Mouse (Mus musculus): ENCODE measurements around the gene Tmem242.

Gene Tmem242

DNA sequence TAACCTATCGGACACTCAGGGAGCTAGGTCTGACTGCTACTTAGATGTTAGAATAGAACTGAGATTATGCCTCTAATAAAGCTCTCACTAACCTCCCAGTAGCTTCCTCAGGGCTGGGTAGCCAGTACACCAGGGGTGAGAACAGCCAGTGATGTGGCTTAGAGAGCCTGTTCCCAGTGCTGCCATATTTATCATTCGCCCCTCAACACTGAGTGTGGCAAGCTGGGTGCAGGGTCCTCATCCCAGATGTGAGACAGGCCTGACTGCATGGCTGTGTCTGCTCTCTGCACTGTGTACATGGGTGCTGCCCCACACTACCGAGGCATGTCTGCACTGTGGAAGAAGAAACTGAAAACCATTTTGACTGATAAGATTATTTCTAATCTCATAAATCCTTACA, 26.0 kb downstream of the Tmem242 start:
- DNase-seq, result no peak

GRCm38 (mm10) chr17:5413350-5413749, 26.7 kb downstream of the Tmem242 start:
- no peak for DNase-seq

DNA sequence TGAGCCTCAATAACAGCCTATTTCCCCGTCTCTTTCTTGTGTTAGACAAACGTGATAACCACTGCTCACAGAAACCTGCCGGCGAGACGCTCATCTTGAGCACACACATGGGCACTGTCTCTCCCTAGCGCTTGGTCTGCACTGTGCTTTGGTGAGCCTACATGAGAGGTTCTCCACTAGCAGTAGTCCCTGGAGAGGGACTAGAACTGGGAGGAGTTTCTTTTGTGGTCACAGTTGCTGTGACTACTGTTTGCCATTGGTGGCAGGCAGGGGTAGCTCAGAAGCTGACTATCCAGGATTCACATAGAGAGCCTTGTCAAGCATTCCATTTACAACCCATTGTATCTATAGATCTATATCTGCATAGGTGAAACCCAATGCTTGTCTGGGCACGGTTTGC, 27.3 kb downstream of the Tmem242 start:
- no peak for DNase-seq

DNA sequence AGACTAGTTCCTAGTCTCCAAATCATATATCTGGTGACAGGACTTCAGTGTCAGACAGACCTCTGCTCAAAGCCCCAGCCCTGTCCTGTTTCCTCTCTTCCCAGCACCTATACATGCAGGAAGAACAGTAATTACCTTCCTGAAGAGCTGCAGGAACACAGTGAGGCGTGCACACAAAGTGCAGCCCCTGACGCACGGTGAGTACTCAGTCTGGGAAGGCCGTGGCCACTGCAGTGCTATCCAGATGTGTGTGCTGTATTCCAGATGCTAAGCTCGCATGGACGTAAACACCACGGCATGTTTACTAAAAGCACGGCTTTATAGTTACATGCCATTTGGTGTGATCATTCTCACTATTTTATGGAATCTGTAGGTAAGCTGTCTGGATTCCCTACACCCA, 27.8 kb downstream of the Tmem242 start:
- no peak for DNase-seq

GRCm38 (mm10) chr17:5411205-5411604, 28.9 kb downstream of the Tmem242 start:
- no peak for DNase-seq

DNA sequence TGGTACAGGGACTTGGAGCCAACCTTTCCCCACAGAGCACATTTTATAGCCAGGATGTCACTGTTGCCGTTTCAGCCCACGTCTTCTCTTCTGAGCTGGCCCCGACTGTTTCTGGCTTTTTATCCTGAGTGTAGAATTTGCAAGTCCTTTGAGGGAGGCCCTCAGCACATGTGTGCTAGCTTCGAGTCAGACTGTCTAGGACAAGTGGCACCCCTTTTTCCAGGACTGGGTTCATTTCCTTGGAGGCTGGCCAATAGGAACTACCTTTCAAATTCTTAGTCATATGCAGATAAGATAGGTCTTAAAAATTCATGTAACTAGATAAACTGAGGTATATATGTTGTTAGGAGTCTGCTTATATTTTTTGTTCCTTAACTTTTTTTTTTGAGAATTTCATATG, 29.7 kb downstream of the Tmem242 start:
- DNase-seq, result no peak

- no peak for DNase-seq
Measured at GRCm38 (mm10) chr17:5407030-5407429, 33.0 kb downstream of the Tmem242 start.

GRCm38 (mm10) chr17:5406566-5406965, 33.5 kb downstream of the Tmem242 start:
- DNase-seq, result peak; percentile 61

GRCm38 (mm10) chr17:5403885-5404284, 36.2 kb downstream of the Tmem242 start:
- DNase-seq, result no peak

DNA sequence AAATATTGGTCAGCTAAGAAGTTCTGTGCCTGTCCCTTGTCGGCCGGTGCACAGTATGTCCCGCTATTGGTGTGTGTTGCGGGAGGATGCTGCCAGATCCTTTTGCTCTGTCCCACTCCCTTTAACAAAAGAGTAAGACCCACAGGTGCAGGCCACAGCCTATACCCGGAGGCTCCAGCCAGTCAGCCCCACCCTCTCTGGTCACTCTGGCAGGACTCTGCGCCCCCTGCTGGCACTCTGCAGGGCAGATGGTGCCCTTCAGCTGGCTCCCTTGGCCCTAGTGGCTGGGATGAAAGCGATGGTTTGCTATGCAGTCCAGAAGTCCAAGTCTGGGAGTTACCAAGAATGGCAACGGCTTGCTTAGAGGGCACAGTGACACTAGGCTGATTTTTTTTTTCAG, 37.4 kb downstream of the Tmem242 start:
- DNase-seq, result peak; percentile 78

DNA sequence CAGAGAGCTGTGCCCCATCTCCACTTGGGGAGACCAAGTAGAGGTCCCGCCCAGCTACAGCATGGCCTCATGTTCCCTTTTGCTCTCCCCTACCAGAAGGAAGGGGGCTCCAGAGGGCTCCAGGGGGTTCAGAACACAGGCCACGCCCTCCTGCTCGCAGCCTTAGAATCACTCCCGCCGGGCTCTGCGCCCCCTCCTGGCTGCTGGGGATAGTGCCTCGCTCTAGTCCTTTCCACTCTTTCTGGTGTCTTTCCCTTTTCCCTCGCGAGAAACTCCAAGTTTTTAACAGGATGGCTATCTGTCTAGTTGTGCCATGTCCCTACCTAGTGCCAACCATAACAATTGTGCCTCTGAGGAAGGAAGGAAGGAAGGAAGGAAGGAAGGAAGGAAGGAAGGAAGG, 38.0 kb downstream of the Tmem242 start:
- DNase-seq, result peak; percentile 90

DNA sequence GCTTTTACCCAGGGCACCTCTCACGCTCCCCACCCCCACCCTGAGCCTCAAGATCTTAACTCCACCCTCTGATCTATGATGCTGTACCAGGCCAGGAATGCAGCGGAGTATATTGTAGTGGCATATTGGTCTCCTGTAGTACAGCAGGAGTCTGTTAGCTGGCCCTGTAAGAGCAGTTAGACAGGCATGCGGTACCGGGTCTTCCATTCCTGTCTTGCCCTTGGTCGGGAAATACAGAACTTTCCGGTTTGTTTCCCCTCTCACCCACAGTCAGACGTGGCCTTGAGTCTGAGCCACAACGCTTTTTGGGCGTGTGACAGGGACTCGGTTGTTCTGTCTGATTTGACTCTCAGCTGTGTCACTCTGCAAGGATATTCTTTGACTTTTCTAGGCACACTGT, 38.8 kb downstream of the Tmem242 start:
- no peak for DNase-seq

DNA sequence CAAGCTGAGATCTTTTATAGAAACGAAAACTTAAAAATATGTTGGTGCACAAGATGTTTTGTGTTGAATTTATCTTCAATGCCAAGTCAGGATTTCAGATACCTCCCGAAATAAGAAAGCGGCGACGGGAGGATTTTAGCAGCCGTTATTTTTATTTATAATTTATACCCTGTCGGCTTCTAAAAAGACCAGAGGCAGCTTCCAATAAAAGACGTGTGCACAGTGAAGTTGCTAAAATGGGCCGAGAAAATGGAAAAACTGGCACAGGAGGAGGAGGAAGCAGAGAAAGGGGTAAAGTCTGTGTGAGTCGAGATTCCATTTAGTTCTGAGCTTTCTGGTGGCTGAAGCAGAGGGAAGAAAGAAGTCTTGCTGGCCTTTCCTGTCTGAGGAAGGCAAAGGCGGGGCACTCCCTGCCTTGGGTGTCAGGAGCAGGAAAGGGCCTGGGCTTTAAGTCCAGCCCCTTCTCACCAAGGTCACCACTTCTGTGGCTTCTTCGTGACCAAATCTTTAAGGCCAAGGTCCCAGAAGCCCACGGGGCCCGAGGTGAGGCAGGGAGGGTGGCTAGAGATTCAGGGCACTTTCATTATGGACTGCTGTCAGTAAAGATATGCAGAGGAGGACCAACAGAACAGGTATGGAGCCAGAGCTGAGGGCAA, 39.5 kb downstream of the Tmem242 start:
- no peak for DNase-seq

- peak; percentile 91 for DNase-seq
Measured at GRCm38 (mm10) chr17:5397148-5398007, 42.7 kb downstream of the Tmem242 start.

- DNase-seq, result no peak
Measured at GRCm38 (mm10) chr17:5396213-5396612, 43.8 kb downstream of the Tmem242 start.

DNA sequence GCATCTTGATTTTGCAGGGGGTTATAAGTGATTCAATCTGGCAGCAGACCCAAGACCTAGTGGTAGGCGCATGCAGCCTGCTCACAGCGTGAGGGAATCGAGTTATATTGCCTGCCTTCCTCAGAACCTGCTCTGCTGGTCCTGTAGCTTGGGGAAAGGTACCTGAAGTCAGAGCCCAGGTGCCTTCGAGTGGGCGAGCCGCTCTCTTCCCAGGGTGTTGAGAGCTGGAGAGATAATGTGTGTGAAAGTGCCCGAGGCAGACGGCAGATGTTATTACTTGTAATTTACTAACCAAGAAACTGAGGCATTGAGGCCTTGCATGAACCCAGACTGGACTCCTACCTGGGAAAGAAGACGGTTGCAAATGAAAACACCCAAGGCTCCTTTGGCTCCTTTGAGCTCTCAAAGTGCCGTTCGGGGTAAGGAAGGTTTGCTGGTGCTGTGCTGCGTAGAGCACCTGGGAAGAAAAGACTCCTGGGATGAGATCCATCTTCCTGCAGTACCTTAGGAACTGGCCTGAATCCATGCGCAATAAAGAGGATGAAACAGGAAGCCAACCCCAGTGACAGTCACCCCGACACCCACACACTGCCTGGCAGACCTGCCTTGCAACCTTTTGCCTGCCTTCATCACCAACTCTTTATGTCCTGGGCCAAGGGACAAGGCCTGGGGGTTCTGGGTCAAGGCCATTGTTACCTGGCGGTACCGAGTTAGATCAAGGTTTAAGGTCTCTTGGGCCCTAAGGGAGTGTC, 44.4 kb downstream of the Tmem242 start:
- DNase-seq, result no peak

GRCm38 (mm10) chr17:5390682-5391081, 49.4 kb downstream of the Tmem242 start:
- DNase-seq, result no peak

DNA sequence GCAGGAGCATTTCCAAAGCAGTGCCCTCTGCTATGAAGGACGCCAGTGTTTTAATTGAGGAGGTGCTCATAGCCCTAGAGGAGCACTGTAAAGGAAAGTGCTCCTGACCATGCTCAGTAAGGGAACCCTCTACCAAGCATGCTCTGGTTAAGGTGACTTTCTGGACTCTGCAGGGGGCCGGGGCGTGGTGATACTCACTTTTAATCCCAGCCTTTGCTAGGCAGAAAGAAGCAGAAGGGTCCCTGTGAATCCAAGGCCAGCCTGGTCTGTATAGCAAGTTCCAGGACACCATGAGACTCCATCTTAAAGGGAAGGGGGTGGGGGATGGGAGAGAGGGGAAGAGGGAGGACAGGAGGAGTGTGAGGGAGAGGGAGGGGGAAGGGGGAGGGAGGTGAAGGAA, 51.7 kb downstream of the Tmem242 start:
- DNase-seq, result no peak

DNA sequence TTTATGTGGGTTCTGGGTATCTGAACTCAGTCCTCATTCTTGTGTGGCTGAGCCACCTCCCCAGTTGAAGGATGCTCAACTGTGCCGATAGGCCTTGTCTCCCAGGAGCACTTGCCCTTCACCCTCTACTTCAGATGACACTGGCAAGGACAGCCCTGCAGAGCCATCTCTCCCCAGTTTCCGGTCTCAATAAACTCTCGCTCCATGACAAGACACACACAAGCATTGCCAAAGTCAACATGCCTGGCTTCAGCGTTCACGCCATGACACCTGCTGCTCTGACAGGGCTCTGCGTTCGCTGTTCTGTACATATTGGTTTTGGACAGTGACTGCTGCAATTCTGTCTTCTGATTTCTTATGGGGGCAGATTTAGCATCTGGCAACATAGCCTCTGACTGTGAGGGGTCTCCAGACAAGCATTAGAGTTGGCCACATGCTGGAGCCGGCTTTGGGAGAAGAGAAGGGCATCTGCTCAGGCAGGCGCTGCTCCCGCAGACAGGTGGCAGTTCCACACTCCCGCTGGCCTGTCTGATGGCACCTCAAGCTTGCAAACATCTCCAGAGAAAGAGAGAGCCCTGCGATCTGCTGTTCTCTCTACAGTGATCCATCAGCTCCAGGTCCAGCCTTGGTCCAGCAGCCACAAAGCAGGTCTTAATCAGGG, 53.0 kb downstream of the Tmem242 start:
- no peak for DNase-seq

GRCm38 (mm10) chr17:5385694-5386093, 54.4 kb downstream of the Tmem242 start:
- no peak for DNase-seq

GRCm38 (mm10) chr17:5377930-5378310, 62.1 kb downstream of the Tmem242 start:
- DNase-seq, result peak; percentile 85

- no peak for DNase-seq
Measured at GRCm38 (mm10) chr17:5377151-5377929, 62.7 kb downstream of the Tmem242 start.
